Mouse (Mus musculus): ENCODE measurements at regions not wholly inside any gene's neighbourhood (a gene's known extent, or its start where the extent isn't known, plus 50 kb on each side); places are given as distances from the start of the nearest gene placed in this dataset.

GRCm38 (mm10) chr6:107415766-107416165 lies 113.8 kb upstream of the Lrrn1 start:
- TF ChIP-seq USF1 (IDR thresholded peaks at IDR 0.05; ENCODE audit: low read depth) (no peak), POLR2AphosphoS2 (IDR thresholded peaks at IDR 0.05; ENCODE audit: insufficient read length, low read depth) (no peak), MYOD1 (IDR thresholded peaks at IDR 0.05; ENCODE audit: control insufficient read depth in 1 of 3, insufficient read length in 2 of 3, low read depth in 2 of 3) (no peak), MYOG (IDR thresholded peaks at IDR 0.05; ENCODE audit: control insufficient read depth in 1 of 3, insufficient read depth in 1 of 3, insufficient read length in 2 of 3, low read depth in 2 of 3) (no peak), MAX (IDR thresholded peaks at IDR 0.05; ENCODE audit: low read depth) (no peak), TCF12 (IDR thresholded peaks at IDR 0.05; ENCODE audit: insufficient read depth, poor library complexity, severe bottlenecking) (no peak), TCF3 (IDR thresholded peaks at IDR 0.05; ENCODE audit: insufficient read length, low read depth) (no peak), REST (IDR thresholded peaks at IDR 0.05; ENCODE audit: insufficient read depth, insufficient read length) (no peak), SRF (IDR thresholded peaks at IDR 0.05; ENCODE audit: control insufficient read depth, insufficient read length, low read depth) (no peak), E2F4 (IDR thresholded peaks at IDR 0.05; ENCODE audit: insufficient read depth) (no peak), POLR2A (IDR thresholded peaks at IDR 0.05; ENCODE audit: insufficient read length, low read depth) (no peak), CEBPB (IDR thresholded peaks at IDR 0.05; ENCODE audit: insufficient read depth, poor library complexity, severe bottlenecking) (no peak)
- no peak overlapping the region for H3ac ChIP-seq (ENCODE audit: control insufficient read depth, insufficient read length)
- no peaks in the 10 kb centered on the region for H3K36me3 ChIP-seq (ENCODE audit: control insufficient read depth, insufficient read depth)
- H3K4me2 ChIP-seq (ENCODE audit: low read depth), result no peak overlapping the region
- H3K27me3 ChIP-seq (ENCODE audit: control insufficient read depth, insufficient read depth, insufficient read length), result no peaks in the 10 kb centered on the region
- no peaks in the 10 kb centered on the region for H3K79me2 ChIP-seq (ENCODE audit: control insufficient read depth, insufficient read depth)
- no peak overlapping the region for H3K4me3 ChIP-seq

GRCm38 (mm10) chr6:107422091-107422490 lies 107.5 kb upstream of the Lrrn1 start:
- Histone ChIP-seq H3K27me3 (ENCODE audit: control insufficient read depth, insufficient read depth, insufficient read length) (no peaks in the 10 kb centered on the region), H3K79me2 (ENCODE audit: control insufficient read depth, insufficient read depth) (no peaks in the 10 kb centered on the region), H3K4me2 (ENCODE audit: low read depth) (no peak overlapping the region), H3K36me3 (ENCODE audit: control insufficient read depth, insufficient read depth) (no peaks in the 10 kb centered on the region), H3ac (ENCODE audit: control insufficient read depth, insufficient read length) (no peak overlapping the region), H3K4me3 (no peak overlapping the region)
- TF ChIP-seq MAX (IDR thresholded peaks at IDR 0.05; ENCODE audit: low read depth) (no peak), USF1 (IDR thresholded peaks at IDR 0.05; ENCODE audit: low read depth) (no peak), MYOD1 (IDR thresholded peaks at IDR 0.05; ENCODE audit: control insufficient read depth in 1 of 3, insufficient read length in 2 of 3, low read depth in 2 of 3) (no peak), E2F4 (IDR thresholded peaks at IDR 0.05; ENCODE audit: insufficient read depth) (no peak), REST (IDR thresholded peaks at IDR 0.05; ENCODE audit: insufficient read depth, insufficient read length) (no peak), TCF12 (IDR thresholded peaks at IDR 0.05; ENCODE audit: insufficient read depth, poor library complexity, severe bottlenecking) (no peak), SRF (IDR thresholded peaks at IDR 0.05; ENCODE audit: control insufficient read depth, insufficient read length, low read depth) (no peak), POLR2AphosphoS2 (IDR thresholded peaks at IDR 0.05; ENCODE audit: insufficient read length, low read depth) (no peak), POLR2A (IDR thresholded peaks at IDR 0.05; ENCODE audit: insufficient read length, low read depth) (no peak), CEBPB (IDR thresholded peaks at IDR 0.05; ENCODE audit: insufficient read depth, poor library complexity, severe bottlenecking) (no peak), MYOG (IDR thresholded peaks at IDR 0.05; ENCODE audit: control insufficient read depth in 1 of 3, insufficient read depth in 1 of 3, insufficient read length in 2 of 3, low read depth in 2 of 3) (no peak), TCF3 (IDR thresholded peaks at IDR 0.05; ENCODE audit: insufficient read length, low read depth) (no peak)

- H3K4me2 ChIP-seq (ENCODE audit: low read depth), result no peak overlapping the region
- no peak overlapping the region for H3ac ChIP-seq (ENCODE audit: control insufficient read depth, insufficient read length)
- H3K79me2 ChIP-seq (ENCODE audit: control insufficient read depth, insufficient read depth), result no peaks in the 10 kb centered on the region
- no peak for TF ChIP-seq CEBPB (IDR thresholded peaks at IDR 0.05; ENCODE audit: insufficient read depth, poor library complexity, severe bottlenecking)
- TF ChIP-seq USF1 (IDR thresholded peaks at IDR 0.05; ENCODE audit: low read depth), result no peak
- no peak for TF ChIP-seq POLR2AphosphoS2 (IDR thresholded peaks at IDR 0.05; ENCODE audit: insufficient read length, low read depth)
- TF ChIP-seq MYOD1 (IDR thresholded peaks at IDR 0.05; ENCODE audit: control insufficient read depth in 1 of 3, insufficient read length in 2 of 3, low read depth in 2 of 3), result no peak
- TF ChIP-seq TCF3 (IDR thresholded peaks at IDR 0.05; ENCODE audit: insufficient read length, low read depth), result no peak
- TF ChIP-seq MAX (IDR thresholded peaks at IDR 0.05; ENCODE audit: low read depth), result no peak
- no peak for TF ChIP-seq SRF (IDR thresholded peaks at IDR 0.05; ENCODE audit: control insufficient read depth, insufficient read length, low read depth)
- no peak for TF ChIP-seq E2F4 (IDR thresholded peaks at IDR 0.05; ENCODE audit: insufficient read depth)
- TF ChIP-seq TCF12 (IDR thresholded peaks at IDR 0.05; ENCODE audit: insufficient read depth, poor library complexity, severe bottlenecking), result no peak
- no peak for TF ChIP-seq POLR2A (IDR thresholded peaks at IDR 0.05; ENCODE audit: insufficient read length, low read depth)
- no peaks in the 10 kb centered on the region for H3K36me3 ChIP-seq (ENCODE audit: control insufficient read depth, insufficient read depth)
- no peak overlapping the region for H3K4me3 ChIP-seq
- H3K27me3 ChIP-seq (ENCODE audit: control insufficient read depth, insufficient read depth, insufficient read length), result no peaks in the 10 kb centered on the region
Measured at GRCm38 (mm10) chr6:107426529-107426928, 103.0 kb upstream of the Lrrn1 start.

GRCm38 (mm10) chr6:107431033-107431432 lies 98.5 kb upstream of the Lrrn1 start:
- Histone ChIP-seq H3K4me2 (ENCODE audit: low read depth) (no peak overlapping the region), H3K79me2 (ENCODE audit: control insufficient read depth, insufficient read depth) (no peaks in the 10 kb centered on the region), H3K4me3 (no peak overlapping the region), H3K27me3 (ENCODE audit: control insufficient read depth, insufficient read depth, insufficient read length) (no peaks in the 10 kb centered on the region), H3K36me3 (ENCODE audit: control insufficient read depth, insufficient read depth) (no peaks in the 10 kb centered on the region), H3ac (ENCODE audit: control insufficient read depth, insufficient read length) (no peak overlapping the region)
- TF ChIP-seq MYOD1 (IDR thresholded peaks at IDR 0.05; ENCODE audit: control insufficient read depth in 1 of 3, insufficient read length in 2 of 3, low read depth in 2 of 3), result peak; percentile 35 to 68 (median 49)
- no peak for TF ChIP-seq MAX (IDR thresholded peaks at IDR 0.05; ENCODE audit: low read depth)
- no peak for TF ChIP-seq TCF12 (IDR thresholded peaks at IDR 0.05; ENCODE audit: insufficient read depth, poor library complexity, severe bottlenecking)
- TF ChIP-seq SRF (IDR thresholded peaks at IDR 0.05; ENCODE audit: control insufficient read depth, insufficient read length, low read depth), result no peak
- TF ChIP-seq MYOG (IDR thresholded peaks at IDR 0.05; ENCODE audit: control insufficient read depth in 1 of 3, insufficient read depth in 1 of 3, insufficient read length in 2 of 3, low read depth in 2 of 3), result peak in 2 of 3 experiments; percentile 23 to 60
- no peak for TF ChIP-seq POLR2AphosphoS2 (IDR thresholded peaks at IDR 0.05; ENCODE audit: insufficient read length, low read depth)
- no peak for TF ChIP-seq TCF3 (IDR thresholded peaks at IDR 0.05; ENCODE audit: insufficient read length, low read depth)
- TF ChIP-seq CEBPB (IDR thresholded peaks at IDR 0.05; ENCODE audit: insufficient read depth, poor library complexity, severe bottlenecking), result no peak
- no peak for TF ChIP-seq REST (IDR thresholded peaks at IDR 0.05; ENCODE audit: insufficient read depth, insufficient read length)
- no peak for TF ChIP-seq USF1 (IDR thresholded peaks at IDR 0.05; ENCODE audit: low read depth)
- TF ChIP-seq E2F4 (IDR thresholded peaks at IDR 0.05; ENCODE audit: insufficient read depth), result no peak
- no peak for TF ChIP-seq POLR2A (IDR thresholded peaks at IDR 0.05; ENCODE audit: insufficient read length, low read depth)

Measured in myocyte (in vitro differentiated cells).